Mouse (Mus musculus): ENCODE data around the gene Plac1.

Gene Plac1

GRCm38 (mm10) chrX:53197681-53198080, 42.2 kb downstream of the Plac1 start:
- DNase-seq (ENCODE audit: low spot score) = no peak

- DNase-seq (ENCODE audit: low spot score) = no peak
Measured at GRCm38 (mm10) chrX:53196392-53196791, 43.5 kb downstream of the Plac1 start.

GRCm38 (mm10) chrX:53188692-53189091, 51.2 kb downstream of the Plac1 start:
- DNase-seq (ENCODE audit: low spot score) = no peak

GRCm38 (mm10) chrX:53179801-53180200, 60.1 kb downstream of the Plac1 start:
- DNase-seq (ENCODE audit: low spot score) = no peak

DNA sequence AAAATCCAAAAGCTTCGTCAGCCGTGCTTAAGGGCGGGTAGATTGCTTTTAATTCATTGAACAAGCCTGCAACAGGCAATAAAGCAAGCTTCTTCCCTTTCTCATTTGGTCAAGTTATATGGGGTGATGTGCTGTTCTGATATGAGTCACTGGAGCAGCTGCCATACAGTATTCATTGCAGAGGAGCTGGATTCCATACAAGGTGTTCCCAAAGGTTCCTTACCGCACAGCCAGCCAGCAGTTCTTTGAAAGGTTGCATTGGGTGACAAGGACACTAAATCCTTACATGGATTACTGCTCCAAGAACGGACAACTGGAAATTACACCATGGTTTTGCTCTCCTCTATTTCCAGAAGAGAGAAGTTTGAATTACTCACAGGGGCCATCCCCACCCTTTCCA, 63.6 kb downstream of the Plac1 start:
- DNase-seq (ENCODE audit: low spot score) = no peak

- no peak for DNase-seq (ENCODE audit: low spot score)
Measured at GRCm38 (mm10) chrX:53168623-53169022, 71.3 kb downstream of the Plac1 start.

DNA sequence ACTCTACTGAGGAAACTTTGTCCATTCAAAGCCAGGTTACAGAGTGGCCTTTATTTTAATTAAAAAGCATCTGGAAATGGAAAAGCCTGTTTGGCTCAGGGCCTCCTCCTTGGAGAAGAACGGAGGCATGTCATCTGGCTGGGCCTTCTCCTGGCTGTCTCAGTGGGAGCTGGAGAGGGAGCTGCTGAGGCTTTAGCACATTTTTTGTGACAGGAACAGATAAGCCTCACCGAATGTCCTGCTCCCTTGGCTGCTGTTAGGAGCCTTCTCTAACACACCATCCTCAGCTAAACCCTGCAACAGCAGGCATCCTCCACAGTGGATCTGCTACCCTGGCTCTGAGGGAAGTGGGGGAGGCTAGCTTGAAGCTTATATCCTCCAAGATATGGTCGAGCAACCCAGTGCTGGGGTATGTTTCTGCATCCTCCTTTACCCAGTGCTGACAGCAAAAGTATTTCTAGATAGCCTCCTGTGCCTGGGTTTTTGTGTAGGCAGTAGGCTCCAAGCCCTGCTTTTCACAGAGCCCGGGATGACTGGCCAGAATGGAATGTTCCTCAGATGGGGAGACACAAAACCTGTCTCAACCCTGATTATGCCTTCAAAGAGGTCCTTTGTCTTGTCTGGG, 72.9 kb downstream of the Plac1 start:
- DNase-seq (ENCODE audit: low spot score) = no peak

- DNase-seq (ENCODE audit: low spot score) = no peak
Measured at GRCm38 (mm10) chrX:53166251-53166900, 73.5 kb downstream of the Plac1 start.

DNA sequence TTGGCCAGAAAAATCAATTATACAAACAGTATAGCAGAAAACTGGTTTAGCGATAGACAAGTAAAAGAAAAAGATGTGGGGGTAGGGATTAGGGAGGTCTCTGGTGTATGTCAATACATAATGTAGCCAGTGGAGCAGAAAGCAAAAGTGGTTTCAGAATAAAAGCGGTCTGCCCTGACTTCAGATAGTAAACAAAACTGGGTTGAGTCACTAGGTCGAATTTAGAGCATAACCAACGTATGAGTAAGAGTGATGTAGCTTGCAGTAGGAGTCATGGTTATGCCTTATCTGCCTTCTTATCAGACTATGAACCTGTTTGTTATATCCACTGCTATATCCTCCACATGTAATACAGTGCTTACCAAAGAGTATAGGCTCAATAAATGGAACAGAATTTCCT, 77.3 kb downstream of the Plac1 start:
- no peak for DNase-seq (ENCODE audit: low spot score)

- no peak for DNase-seq (ENCODE audit: low spot score)
Measured at GRCm38 (mm10) chrX:53161583-53161982, 78.3 kb downstream of the Plac1 start.

- DNase-seq (ENCODE audit: low spot score) = no peak
Measured at GRCm38 (mm10) chrX:53161115-53161514, 78.8 kb downstream of the Plac1 start.

GRCm38 (mm10) chrX:53148039-53148438, 91.9 kb downstream of the Plac1 start:
- no peak for DNase-seq (ENCODE audit: low spot score)

GRCm38 (mm10) chrX:53146389-53146917, 93.5 kb downstream of the Plac1 start:
- no peak for DNase-seq (ENCODE audit: low spot score)

- no peak for DNase-seq (ENCODE audit: low spot score)
Measured at GRCm38 (mm10) chrX:53139641-53140040, 100.3 kb downstream of the Plac1 start.

DNA sequence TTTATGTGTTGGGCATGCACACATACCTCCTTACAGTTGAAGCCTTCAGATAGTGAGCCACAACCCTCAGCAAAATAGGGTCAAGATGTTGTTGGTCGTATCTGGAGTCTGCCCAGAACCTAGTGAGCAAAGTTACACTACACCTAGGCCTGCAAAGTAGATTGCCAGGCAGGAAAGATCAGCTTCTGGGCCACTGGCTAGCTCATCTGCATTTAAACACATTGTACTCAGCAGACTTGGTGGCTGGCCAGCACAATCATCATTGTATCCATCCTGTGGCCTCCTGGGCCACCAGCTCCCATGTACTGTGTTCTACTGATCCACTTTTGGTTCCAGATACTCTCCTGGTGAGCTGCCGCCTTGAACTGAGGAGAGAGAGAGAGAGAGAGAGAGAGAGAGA, 102.8 kb downstream of the Plac1 start:
- no peak for DNase-seq (ENCODE audit: low spot score)

GRCm38 (mm10) chrX:53129501-53129900, 110.4 kb downstream of the Plac1 start:
- no peak for DNase-seq (ENCODE audit: low spot score)

- no peak for DNase-seq (ENCODE audit: low spot score)
Measured at GRCm38 (mm10) chrX:53126492-53127033, 113.3 kb downstream of the Plac1 start.

DNA sequence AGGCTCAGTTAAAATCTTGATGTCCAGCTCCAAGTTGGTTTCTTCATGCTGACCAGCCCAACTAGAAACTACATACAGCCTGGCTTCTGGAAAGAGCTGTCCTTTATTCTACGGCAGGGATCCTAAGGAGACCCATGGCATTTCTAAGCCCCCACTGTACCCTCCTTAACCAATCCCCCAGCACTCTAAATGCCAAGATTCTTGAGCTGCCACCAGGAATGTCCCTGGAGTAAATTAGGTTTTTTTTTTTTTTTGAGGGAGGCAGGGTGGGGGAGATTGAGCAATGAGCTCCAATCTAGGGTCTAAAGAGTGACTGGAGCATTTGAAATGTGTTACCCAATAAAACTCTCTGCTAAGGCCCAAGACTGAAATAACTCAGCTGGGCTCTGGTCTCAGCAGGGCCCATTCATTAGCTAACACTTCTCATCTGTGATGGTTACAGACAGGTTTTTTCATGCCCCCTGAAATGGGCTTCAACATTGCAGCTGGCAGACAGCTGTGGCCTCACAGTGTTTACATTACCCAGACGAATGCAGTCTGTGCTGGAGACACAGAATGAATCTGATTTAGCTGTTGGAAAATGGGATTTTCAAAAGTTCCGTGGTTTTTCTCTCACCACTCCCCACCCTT, 114.0 kb downstream of the Plac1 start:
- DNase-seq (ENCODE audit: low spot score) = no peak

- no peak for DNase-seq (ENCODE audit: low spot score)
Measured at GRCm38 (mm10) chrX:53123562-53123961, 116.3 kb downstream of the Plac1 start.

DNA sequence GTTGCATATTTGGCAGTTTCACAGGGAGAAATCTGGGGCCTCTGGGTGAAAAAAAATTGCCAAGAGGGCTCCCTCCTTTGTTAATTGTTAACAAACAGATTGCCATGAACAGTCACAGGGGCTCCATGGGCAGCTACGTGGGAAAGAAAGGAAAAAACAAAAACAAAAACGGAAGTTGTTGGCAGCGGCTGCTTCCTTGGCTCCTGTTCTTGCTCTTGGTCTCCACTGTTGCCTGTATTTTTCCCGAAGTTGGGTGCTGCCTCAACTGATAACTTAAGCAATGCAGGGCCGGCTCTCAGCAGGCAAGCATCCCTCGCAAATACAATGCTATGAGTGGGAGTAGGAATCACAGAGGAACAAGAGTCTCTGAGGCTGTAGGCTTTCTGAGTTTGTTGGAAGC, 121.3 kb downstream of the Plac1 start:
- DNase-seq (ENCODE audit: low spot score) = no peak

- DNase-seq (ENCODE audit: low spot score) = no peak
Measured at GRCm38 (mm10) chrX:53118019-53118418, 121.9 kb downstream of the Plac1 start.

DNA sequence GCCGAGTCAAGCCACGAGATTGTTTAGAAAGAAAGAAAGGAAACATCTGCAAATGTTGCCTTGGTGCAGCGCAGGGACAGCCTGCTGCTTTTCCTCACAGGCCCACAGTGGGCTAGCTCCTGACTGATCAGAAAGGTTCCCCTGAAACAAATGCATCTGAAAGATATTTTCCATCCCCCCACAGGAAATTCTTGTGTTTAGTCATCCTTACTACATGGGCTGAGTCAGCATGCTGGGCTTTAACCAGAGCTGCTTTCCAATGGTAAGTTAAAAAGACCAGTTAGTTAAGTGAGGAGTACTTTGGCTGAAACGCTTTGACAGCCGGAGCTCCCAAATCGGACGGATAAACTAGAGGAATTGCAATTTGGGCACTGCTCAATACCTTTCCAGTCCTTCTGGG, 124.9 kb downstream of the Plac1 start:
- DNase-seq (ENCODE audit: low spot score) = no peak

- DNase-seq (ENCODE audit: low spot score) = no peak
Measured at GRCm38 (mm10) chrX:53110142-53110541, 129.8 kb downstream of the Plac1 start.

Data from layer of hippocampus, adult 11-12 months (tissue).